Mouse (Mus musculus) neural tube, embryonic 14.5 days (tissue): ENCODE measurements around the gene Gm28048. TPM values are rescaled to one million over a fixed set of nuclear protein-coding genes. Genes with fewer than 3 reads are reported as not detected.

Experiments used
- ATAC-seq: fragments of 200-750 bp; cut with Nextera tagmentation; 2 replicates; pipeline ENCODE4 v1.8.0; 2017; ENCODE audit warnings: low read depth, mild to moderate bottlenecking, moderate TSS enrichment, moderate library complexity
- H3K27ac ChIP-seq: fragments of 300-500 bp; sonication (generic); 2 replicates; pipeline ENCODE4 v1.5.1; 2014; ENCODE audit warnings: low read depth, mild to moderate bottlenecking, control low read depth, low read length, moderate library complexity, mixed read lengths
- H3K27me3 ChIP-seq: fragments of 300-500 bp; sonication (generic); 2 replicates; pipeline ENCODE4 v1.6.1; 2014; ENCODE audit warnings: low read length; ENCODE audit not compliant: control insufficient read depth, insufficient read depth
- H3K36me3 ChIP-seq: fragments of 300-500 bp; sonication (generic); 2 replicates; pipeline ENCODE4 v1.6.1; 2014; ENCODE audit warnings: low read length, mixed read lengths; ENCODE audit not compliant: control insufficient read depth, insufficient read depth
- H3K4me1 ChIP-seq: fragments of 300-500 bp; sonication (generic); 2 replicates; pipeline ENCODE4 v1.6.1; 2014; ENCODE audit warnings: low read length; ENCODE audit not compliant: control insufficient read depth, insufficient read depth
- H3K4me2 ChIP-seq: fragments of 300-500 bp; sonication (generic); 2 replicates; pipeline ENCODE4 v1.6.1; 2014; ENCODE audit warnings: mild to moderate bottlenecking, low read depth, low read length, control low read depth
- H3K4me3 ChIP-seq: fragments of 300-500 bp; sonication (generic); 2 replicates; pipeline ENCODE4 v1.5.1; 2014; ENCODE audit warnings: low read depth, low read length, control low read depth, mixed read lengths
- H3K9ac ChIP-seq: fragments of 300-500 bp; sonication (generic); replicated peaks from 2 replicates; pipeline ENCODE4 v1.6.1; 2014; ENCODE audit warnings: low read depth, mild to moderate bottlenecking, control low read depth, low read length, mixed read lengths
- H3K9me3 ChIP-seq: fragments of 300-500 bp; sonication (generic); 2 replicates; pipeline ENCODE4 v1.6.1; 2016; ENCODE audit warnings: low read length; ENCODE audit not compliant: control insufficient read depth
- WGBS: fragments of 180-500 bp; shearing (Covaris S2); extraction: QIAGEN DNeasy Blood & Tissue Kit; methylation state at CpG from one replicate; pipeline ENCODE4 v1.1.7; 2014; 5-methylcytosine and 5-hydroxymethylcytosine counted together
- polyA plus RNA-seq: library from polyadenylated mRNA; unstranded; fragments of >200 nt; fragmentation: Nextera tagmentation; extraction: Ambion mirVana; gene quantifications from 2 replicates; pipeline ENCODE4 v1.2.1, GENCODE M21; 2014

The Gm28048 gene
- polyA plus RNA-seq, 1 experiment from 2014 or later, result 1.7 TPM

- Histone ChIP-seq H3K4me1 (no peaks in the 10 kb centered on the region), H3K27me3 (no peaks in the 10 kb centered on the region), H3K9me3 (no peaks in the 10 kb centered on the region), H3K36me3 (no peaks in the 10 kb centered on the region), H3K9ac (no peak overlapping the region), H3K4me2 (no peak overlapping the region), H3K4me3 (no peak overlapping the region), H3K27ac (no peak overlapping the region)
- no peak for ATAC-seq
- WGBS, result 94% methylated on average over 10 of the region's 10 CpGs
These were observed 145.6 kb downstream of the Gm28048 start for GRCm38 (mm10) chr11:22836269-22836668.

- no peaks in the 10 kb centered on the region for H3K9me3 ChIP-seq
- no peaks in the 10 kb centered on the region for H3K27me3 ChIP-seq
- ATAC-seq, result no peak
- no peaks in the 10 kb centered on the region for H3K36me3 ChIP-seq
- H3K27ac ChIP-seq, result no peak overlapping the region
- no peak overlapping the region for H3K4me2 ChIP-seq
- no peak overlapping the region for H3K9ac ChIP-seq
- 84% methylated on average over 4 of the region's 4 CpGs for WGBS
- H3K4me1 ChIP-seq, result no peaks in the 10 kb centered on the region
- no peak overlapping the region for H3K4me3 ChIP-seq
These were observed 149.3 kb downstream of the Gm28048 start for GRCm38 (mm10) chr11:22832600-22832999.

- Histone ChIP-seq H3K27me3 (no peaks in the 10 kb centered on the region), H3K36me3 (no peaks in the 10 kb centered on the region), H3K27ac (no peak overlapping the region), H3K9ac (no peak overlapping the region), H3K4me3 (no peak overlapping the region), H3K4me2 (no peak overlapping the region), H3K9me3 (no peaks in the 10 kb centered on the region), H3K4me1 (no peaks in the 10 kb centered on the region)
- 89% methylated on average over 11 of the region's 11 CpGs for WGBS
- no peak for ATAC-seq
These were observed 150.0 kb downstream of the Gm28048 start for GRCm38 (mm10) chr11:22831916-22832315.

GRCm38 (mm10) chr11:22830684-22831083 lies 151.2 kb downstream of the Gm28048 start:
- H3K27me3 ChIP-seq, result no peaks in the 10 kb centered on the region
- no peak for ATAC-seq
- no peak overlapping the region for H3K4me2 ChIP-seq
- no peak overlapping the region for H3K4me3 ChIP-seq
- H3K4me1 ChIP-seq, result no peaks in the 10 kb centered on the region
- H3K36me3 ChIP-seq, result no peaks in the 10 kb centered on the region
- WGBS, result 77% methylated on average over 6 of the region's 6 CpGs
- H3K27ac ChIP-seq, result no peak overlapping the region
- H3K9ac ChIP-seq, result no peak overlapping the region
- H3K9me3 ChIP-seq, result no peaks in the 10 kb centered on the region

- Histone ChIP-seq H3K27ac (no peak overlapping the region), H3K27me3 (no peaks in the 10 kb centered on the region), H3K36me3 (no peaks in the 10 kb centered on the region), H3K9ac (no peak overlapping the region), H3K4me2 (no peak overlapping the region), H3K4me3 (no peak overlapping the region), H3K9me3 (no peaks in the 10 kb centered on the region), H3K4me1 (no peaks in the 10 kb centered on the region)
- WGBS, result 62% methylated on average over 5 of the region's 5 CpGs
- ATAC-seq, result no peak
These were observed 151.7 kb downstream of the Gm28048 start for GRCm38 (mm10) chr11:22830179-22830611.

DNA sequence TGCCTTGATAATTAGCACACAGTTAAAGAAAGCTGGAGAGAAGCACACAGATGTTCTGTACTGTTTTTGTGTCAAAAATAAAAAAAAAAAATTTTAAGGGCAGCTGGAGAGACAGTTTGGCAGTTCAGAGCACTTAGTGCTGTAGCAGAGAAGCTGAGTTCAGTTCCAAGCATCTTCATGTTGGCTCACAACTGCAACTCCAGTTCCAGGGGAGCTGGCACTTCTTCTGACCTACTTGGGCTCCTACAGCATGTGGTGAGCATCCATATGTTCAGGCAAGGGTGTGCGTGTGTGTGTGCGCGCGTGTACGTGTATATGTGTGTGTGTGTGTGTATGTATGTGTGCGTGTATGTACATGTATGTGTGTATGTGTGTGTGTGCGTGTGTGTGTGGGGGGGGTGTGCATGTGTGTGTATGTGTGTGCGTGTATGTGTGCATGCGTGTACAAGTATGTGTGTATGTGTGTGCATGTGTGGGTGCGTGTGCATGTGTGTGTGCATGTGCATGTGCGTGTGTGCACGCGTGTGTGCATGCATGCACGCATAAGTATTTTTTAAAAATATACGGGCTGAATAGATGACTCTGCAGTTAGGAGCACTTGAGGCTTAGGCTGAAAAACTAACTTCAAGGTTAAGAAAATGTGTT lies 152.8 kb downstream of the Gm28048 start:
- Histone ChIP-seq H3K9ac (no peak overlapping the region), H3K4me3 (no peak overlapping the region), H3K4me2 (no peak overlapping the region), H3K9me3 (no peaks in the 10 kb centered on the region), H3K4me1 (no peaks in the 10 kb centered on the region), H3K27me3 (no peaks in the 10 kb centered on the region), H3K27ac (no peak overlapping the region), H3K36me3 (no peaks in the 10 kb centered on the region)
- WGBS, result over 99% methylated on average over 15 of the region's 15 CpGs
- no peak for ATAC-seq

- no peaks in the 10 kb centered on the region for H3K27me3 ChIP-seq
- 82% methylated on average over 4 of the region's 4 CpGs for WGBS
- H3K9ac ChIP-seq, result no peak overlapping the region
- H3K4me2 ChIP-seq, result no peak overlapping the region
- H3K4me3 ChIP-seq, result no peak overlapping the region
- H3K4me1 ChIP-seq, result no peaks in the 10 kb centered on the region
- H3K9me3 ChIP-seq, result no peaks in the 10 kb centered on the region
- H3K27ac ChIP-seq, result no peak overlapping the region
- no peaks in the 10 kb centered on the region for H3K36me3 ChIP-seq
- ATAC-seq, result no peak
These were observed 154.3 kb downstream of the Gm28048 start for GRCm38 (mm10) chr11:22827514-22828080.

- Histone ChIP-seq H3K9me3 (no peaks in the 10 kb centered on the region), H3K27ac (no peak overlapping the region), H3K4me3 (no peak overlapping the region), H3K36me3 (no peaks in the 10 kb centered on the region), H3K27me3 (no peaks in the 10 kb centered on the region), H3K9ac (no peak overlapping the region), H3K4me2 (no peak overlapping the region), H3K4me1 (no peaks in the 10 kb centered on the region)
- 95% methylated on average over 6 of the region's 6 CpGs for WGBS
- no peak for ATAC-seq
These were observed 155.2 kb downstream of the Gm28048 start for GRCm38 (mm10) chr11:22826665-22827064.

DNA sequence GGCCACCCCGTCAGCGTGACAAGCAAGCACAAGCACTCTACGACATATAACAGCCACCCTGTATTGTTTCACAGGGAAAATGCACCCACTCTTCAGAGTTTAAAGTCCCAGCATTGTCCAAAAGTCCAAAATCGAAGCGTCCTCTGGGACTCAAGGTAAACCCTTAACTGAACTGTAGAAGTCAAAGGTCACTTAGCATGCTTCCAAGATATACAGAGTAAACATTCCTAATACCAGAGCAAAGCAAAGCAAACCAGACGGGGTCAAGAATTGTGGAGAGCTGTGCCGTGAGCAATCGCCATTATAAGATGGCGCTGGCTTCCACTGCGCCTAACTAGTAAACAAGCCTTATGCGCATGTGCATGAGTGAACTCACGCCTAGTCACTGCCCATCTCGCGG lies 155.8 kb downstream of the Gm28048 start:
- no peak for ATAC-seq
- WGBS, result 94% methylated on average over 14 of the region's 14 CpGs

More for the DNA sequence above, 155.8 kb downstream of the Gm28048 start:
- Histone ChIP-seq H3K36me3 (no peaks in the 10 kb centered on the region), H3K4me3 (no peak overlapping the region), H3K27ac (no peak overlapping the region), H3K27me3 (no peaks in the 10 kb centered on the region), H3K9me3 (no peaks in the 10 kb centered on the region), H3K4me2 (no peak overlapping the region), H3K9ac (no peak overlapping the region), H3K4me1 (no peaks in the 10 kb centered on the region)
